Mouse (Mus musculus) kidney, adult 2 months (tissue): Measurements from ENCODE around the gene Ergic1.

ENCODE experiments used
- CTCF ChIP-seq: fragments of 200-500 bp; conservative IDR thresholded peaks from 2 replicates; pipeline ENCODE4 v1.5.1; 2011; ENCODE audit warnings: low read depth, mild to moderate bottlenecking, control low read depth, low read length, moderate library complexity, mixed read lengths; ENCODE audit not compliant: insufficient read depth, insufficient read length
- POLR2A ChIP-seq: fragments of 200-500 bp; IDR thresholded peaks from one replicate; pipeline ENCODE4 v1.6.1; 2011; ENCODE audit warnings: low read depth, low read length, control low read depth

DNA sequence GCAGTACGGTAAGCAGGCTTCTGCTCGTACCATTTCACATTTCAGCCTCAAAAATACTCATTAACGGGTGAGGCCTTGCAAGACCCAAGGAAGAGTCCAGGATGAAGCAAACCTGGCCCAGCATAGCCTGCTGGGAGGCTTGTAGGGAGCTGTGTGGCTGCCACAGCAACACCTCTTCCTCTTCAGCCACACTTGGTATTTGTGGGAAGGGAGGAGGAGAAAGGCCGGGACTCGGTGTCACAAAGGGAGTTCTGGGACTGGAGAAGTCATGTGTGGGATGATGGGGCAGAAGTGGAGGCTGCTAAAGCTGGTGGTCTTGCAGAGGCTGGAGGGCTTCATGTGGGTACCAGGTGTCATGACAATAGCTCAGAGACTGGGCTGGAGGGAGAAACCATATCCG, 40.2 kb downstream of the Ergic1 start:
- TF ChIP-seq CTCF (no peak), POLR2A (no peak)
